Mouse (Mus musculus): Measurements from ENCODE around the gene Rgs9bp.

Gene Rgs9bp

GRCm38 (mm10) chr7:35585191-35586054, at the start of gene Rgs9bp:
TSS of gene Rgs9bp (minus strand) at chr7:35585582.
- peak; percentile 69 for DNase-seq

GRCm38 (mm10) chr7:35628496-35628895, 43.1 kb upstream of the Rgs9bp start:
- DNase-seq = peak; percentile 73

DNA sequence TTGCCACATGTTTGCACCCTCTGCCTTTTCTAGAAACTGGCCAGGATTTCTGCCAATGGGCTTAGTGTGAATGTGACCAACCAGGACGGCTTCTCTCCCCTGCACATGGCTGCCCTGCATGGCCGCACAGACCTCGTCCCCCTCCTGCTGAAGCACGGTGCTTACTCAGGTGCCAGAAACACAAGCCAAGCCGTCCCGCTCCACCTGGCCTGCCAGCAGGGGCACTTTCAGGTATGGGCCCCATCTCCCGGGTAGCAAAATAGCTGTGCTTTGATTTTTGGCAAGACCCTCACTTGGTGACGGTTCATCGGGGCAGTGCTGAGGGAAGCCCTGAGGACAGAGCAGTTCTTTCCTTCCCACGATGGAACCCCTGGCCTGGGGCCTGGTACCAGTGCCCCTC, 42.0 kb upstream of the Rgs9bp start:
- no peak for DNase-seq

DNA sequence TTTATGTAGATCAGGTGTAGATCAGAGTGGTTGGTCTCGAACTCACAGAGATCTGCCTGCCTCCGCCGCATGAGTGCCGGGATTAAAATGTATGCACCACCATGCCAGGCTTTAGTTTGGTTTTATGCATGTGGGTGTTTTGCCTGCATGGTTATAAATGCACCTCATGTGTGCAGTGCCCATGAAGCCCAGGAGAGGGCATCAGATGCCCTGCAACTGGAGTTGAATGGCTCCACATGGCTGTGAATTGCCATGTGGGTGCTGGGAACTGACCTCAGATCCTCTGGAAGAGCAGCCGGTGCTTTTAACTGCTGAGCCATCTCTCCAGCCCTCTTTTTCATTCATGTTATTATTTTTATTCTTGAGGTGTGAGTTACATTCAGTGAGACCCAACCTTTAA, 40.7 kb upstream of the Rgs9bp start:
- DNase-seq = no peak

- DNase-seq = no peak
Observed at GRCm38 (mm10) chr7:35622626-35623025, 37.2 kb upstream of the Rgs9bp start.

DNA sequence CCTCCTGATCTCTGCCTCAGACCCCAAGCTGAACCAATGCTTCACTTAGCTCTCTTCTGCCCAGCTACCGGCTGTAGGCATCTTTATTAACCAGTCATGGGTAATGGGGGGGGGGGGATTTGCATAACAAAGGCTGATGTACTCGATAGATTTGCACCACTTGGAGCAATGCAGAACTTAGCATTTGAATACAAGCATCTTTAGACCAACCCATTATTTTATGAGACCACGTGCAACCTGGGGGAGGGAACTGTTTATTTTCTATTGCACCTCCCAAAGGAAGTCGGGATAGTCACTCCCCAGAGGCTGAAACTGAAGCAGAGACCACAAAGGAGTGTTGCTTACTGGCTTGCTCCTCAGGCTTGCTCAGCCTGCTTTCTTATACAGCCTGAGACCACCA, 32.1 kb upstream of the Rgs9bp start:
- DNase-seq = no peak

DNA sequence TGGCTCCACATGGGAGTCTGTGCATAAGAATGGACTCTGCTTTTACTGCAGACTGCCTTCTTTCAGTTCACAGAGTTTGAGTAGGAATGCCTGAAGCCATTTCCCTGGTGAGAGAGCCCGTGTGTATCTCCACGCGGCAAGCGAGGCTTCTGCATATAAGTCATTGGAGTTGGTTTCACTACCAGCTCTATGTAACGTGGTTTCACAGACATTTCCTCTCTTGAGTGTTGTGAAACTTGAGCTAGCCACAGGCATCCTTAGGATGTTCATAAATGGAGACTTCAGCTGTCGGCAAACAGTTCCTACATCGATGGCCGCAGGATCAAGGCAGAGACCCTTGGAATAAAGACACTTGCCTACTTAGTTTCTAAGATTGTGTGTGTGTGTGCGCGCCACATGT, 23.9 kb upstream of the Rgs9bp start:
- DNase-seq = no peak

DNA sequence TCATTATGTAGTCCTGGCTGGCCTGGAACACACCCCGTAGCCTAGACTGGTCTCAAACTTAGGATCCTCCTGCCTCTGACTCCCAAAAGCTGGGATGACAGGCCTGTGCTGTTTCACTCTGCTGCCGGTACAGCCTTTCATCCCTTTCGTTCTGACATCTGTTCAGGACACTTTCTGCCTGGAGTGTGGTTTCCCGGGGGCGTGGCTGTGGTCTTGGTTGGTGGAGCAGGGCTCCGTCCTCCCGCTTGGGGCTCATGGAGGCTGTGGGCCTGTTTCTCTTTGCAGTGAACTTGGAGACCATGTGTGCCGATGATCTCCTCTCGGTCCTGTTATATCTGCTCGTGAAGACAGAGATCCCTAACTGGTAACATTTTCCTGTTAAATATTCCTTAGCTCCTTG, 21.4 kb upstream of the Rgs9bp start:
- DNase-seq = no peak

DNA sequence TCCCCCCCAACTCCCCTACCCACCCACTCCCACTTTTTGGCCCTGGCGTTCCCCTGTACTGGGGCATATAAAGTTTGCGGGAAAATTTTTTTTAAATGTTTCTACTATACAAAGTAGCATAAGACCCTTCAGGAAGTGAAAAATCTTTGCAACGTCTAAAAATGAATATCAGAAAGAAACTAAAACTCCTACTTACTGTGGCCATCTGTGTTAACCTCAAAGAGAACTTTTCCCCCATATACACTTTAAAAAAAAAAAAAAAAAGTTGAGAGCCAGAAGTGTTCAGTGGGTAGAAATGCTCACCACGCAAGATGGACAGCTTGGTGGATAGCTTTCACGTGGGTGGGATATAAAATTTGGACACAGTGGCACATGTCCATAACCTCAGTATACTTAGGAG, 17.4 kb upstream of the Rgs9bp start:
- DNase-seq = no peak

DNA sequence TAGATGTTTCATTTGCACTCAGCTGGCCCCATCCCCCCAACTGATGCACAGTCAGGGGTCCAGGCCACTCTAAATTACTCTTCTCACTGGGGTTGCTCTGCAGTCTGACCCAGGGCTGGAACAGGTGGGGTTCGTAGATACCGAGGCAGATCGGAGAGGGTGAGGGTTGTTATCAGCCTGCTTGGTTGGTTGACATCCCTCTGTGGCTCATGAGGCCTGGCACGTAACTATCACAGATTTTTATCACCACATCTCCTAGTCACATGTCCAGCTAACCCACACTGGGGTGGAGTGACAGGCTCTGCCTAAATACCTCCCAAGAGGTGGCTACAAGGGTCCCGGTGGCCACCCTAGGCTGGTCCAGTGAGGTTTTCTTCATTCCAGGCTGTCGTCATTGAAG, 15.7 kb upstream of the Rgs9bp start:
- DNase-seq = no peak

GRCm38 (mm10) chr7:35600031-35600430, 14.6 kb upstream of the Rgs9bp start:
- no peak for DNase-seq

- no peak for DNase-seq
Observed at GRCm38 (mm10) chr7:35599492-35599891, 14.1 kb upstream of the Rgs9bp start.

- DNase-seq = no peak
Observed at GRCm38 (mm10) chr7:35594311-35594710, 8.9 kb upstream of the Rgs9bp start.

- DNase-seq = no peak
Observed at GRCm38 (mm10) chr7:35590731-35591191, 5.4 kb upstream of the Rgs9bp start.

DNA sequence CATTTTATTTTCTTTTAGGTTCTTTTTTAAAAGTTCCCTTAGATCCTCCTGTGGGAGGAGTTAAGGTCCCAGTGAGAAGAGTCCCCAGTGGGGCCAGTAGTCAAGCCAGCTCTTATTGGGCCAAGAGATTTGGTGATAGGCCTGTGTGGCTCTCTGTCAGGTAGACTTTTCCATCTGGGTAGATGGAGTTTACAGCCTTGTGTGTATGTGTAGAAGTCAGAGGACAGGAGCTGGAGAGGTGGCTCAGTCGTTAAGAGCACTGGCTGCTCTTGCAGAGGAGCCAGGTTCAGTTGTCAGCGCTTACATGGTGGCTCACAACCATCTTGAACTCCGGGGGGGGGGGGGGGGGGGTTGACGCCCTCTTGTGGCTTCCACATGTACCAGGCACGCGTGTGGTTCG, 4.1 kb upstream of the Rgs9bp start:
- DNase-seq = no peak

DNA sequence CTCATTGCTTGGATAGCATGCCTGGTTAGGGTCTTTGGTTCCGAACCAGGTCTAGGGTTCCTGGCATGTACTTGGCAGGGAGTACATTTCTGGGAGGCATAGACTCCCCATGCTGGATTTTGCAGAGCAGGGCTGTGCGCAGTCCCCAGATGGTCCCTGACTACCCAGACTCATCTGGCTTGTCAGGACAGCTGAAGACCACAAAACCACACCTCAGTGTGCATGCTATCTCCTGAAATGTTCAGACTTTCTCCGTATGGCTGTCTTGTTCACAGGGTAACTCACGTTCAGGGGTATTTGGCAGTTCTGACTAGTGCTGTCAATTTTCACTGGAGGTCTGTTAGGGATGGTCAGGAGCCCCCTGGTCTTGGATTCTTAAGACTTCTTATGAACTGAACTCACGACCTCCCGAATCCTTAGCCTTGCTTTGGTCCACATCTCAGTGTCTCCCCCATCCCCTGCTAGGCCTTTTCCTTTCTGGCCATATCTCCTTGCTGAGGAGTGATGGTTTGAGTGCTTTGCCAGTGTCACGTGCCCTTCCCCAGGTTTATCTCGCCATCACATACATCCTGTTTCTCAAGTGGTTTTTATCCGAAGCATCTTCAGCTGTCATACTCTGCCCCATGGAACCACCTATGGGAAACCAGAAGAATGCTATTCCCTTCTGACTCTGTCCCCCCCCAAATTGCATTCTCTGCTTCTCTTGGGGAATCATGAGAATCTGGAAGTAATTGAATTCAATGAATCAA, 3.5 kb upstream of the Rgs9bp start:
- DNase-seq = no peak

- DNase-seq = no peak
Observed at GRCm38 (mm10) chr7:35587728-35588127, 2.3 kb upstream of the Rgs9bp start.

DNA sequence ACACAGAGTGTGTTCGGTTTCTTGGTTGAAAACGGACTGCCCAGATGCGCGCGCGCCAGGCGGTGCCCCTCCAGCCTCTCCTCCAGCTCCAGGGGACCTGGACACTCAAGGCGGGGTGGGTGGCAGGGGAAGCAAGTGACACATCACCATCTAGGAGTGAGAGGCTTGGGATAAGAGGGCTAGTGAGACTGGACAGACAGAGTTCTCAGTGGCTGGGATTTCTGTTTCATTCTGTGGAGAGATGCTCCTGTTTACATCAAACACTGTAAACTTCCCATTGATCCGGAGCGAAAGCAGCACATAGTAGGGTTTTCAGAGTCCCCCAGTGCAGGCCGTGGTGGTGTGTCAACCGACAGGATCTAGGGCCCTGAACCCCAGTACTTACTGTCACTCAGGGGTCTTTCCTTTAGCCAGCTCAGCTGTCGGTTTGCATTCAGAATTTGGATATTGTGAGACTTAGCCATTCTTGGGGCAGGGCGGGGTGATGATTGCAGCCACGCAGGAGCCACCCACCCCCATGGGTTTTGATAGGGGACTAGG, 1.6 kb upstream of the Rgs9bp start:
- DNase-seq = no peak

- peak; percentile 94 for DNase-seq
Observed at GRCm38 (mm10) chr7:35586055-35586905, 898 bp upstream of the Rgs9bp start, which contains the start of gene Ankrd27. TSS of gene Ankrd27 (plus strand) at chr7:35586244.

DNA sequence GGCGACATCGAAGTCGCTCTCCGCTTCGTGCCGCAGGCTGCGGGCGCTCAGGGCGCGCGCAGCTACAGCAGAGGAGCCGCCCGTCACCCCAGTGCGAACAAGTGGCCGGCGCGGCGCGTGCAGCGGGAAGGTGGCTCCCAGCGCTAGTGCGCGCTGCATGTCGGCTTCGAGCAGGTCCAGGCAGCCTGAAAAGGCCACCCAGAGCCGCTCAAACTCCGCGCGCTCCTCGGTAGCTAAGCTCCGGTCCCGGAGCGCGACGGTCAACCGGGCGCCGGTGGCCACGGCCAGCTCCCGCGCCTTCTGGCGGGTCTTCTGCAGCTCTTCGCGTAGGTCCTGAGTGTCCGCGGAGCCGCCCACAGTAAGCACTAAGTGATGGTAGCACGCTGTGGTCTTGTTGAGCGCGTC, 594 bp downstream of the Rgs9bp start:
- DNase-seq = peak; percentile 73

GRCm38 (mm10) chr7:35584068-35584785, 1.2 kb downstream of the Rgs9bp start:
- DNase-seq = no peak

DNA sequence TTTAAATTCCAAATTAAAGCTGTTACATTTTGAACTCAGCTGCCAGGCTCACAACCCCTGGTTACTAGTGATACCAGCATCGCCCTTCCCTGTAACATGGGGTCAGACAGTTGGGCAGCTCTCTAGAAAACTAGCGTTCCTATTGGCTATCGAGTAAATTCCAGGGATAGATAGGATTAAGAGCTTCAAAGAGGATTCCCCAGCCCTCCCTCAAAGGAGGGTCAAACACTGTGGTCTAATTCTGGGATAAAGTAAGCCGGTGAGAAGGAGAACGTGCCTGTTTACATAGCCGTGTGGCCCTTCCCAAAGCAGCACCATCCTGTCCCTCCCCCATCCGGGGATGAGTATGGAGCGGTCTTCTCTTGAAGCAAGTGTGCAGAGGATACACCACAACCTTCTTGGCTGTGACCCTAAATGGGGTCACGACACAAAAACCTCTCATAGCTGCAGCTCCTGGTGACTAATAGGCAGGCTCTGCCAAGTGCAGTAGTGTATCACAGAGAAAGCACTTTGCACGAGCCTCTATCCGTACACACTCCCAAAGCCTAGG, 1.8 kb downstream of the Rgs9bp start:
- DNase-seq = no peak
